Mouse (Mus musculus) spleen, adult 2 months (tissue): ENCODE data around the gene Gm17949.
A peak's percentile ranks its signal among the peaks of the same experiment; 100 is the strongest.

Experiments used
- CTCF ChIP-seq: fragments of 200-500 bp; IDR thresholded peaks from 2 replicates; pipeline ENCODE4 v1.5.1; 2011; ENCODE audit warnings: mild to moderate bottlenecking, inconsistent platforms; ENCODE audit not compliant: insufficient read depth, insufficient read length, insufficient replicate concordance; ENCODE audit errors: extremely low read depth
- POLR2A ChIP-seq: fragments of 200-500 bp; IDR thresholded peaks from 2 replicates; pipeline ENCODE4 v1.6.1; 2011; ENCODE audit warnings: low read depth, low read length, inconsistent platforms

- TF ChIP-seq POLR2A (no peak; the same call in 1 of the 2 replicates), CTCF (peak; percentile 61; the same call in 1 of the 2 replicates)
These were observed 49.0 kb downstream of the Gm17949 start for GRCm38 (mm10) chr17:57060231-57060801.
